Mouse (Mus musculus): ENCODE results near the gene Vmn1r20.
A peak's percentile ranks its signal among the peaks of the same experiment; 100 is the strongest.
"Not testable (repeated sequence)": the region's sequence is repeated elsewhere in the genome, so short reads cannot be mapped to it uniquely, and the experiment has no call there.

The Vmn1r20 gene

DNA sequence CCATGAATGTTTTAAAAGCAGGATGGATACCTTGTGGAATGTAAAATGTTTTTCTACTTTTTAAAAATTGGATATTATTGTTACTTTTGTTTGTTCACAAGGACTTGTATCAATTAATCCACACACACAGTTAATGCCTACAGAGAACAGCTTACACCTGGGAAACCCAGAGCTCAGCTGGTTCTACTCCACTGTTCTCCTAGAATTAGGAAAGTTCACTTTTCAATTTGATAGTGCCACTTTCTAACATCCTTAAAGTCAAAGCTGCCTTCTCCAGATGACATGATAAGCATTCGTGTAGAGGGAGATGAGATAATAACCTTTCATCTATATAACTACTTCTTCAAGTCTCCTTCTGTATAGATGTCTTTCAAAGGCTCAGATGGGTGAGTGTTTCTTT, at the start of gene Vmn1r20:
Gene Vmn1r20 (plus strand): TSS at position 301 of the 400 bp plus-strand sequence.
- DNase-seq (ENCODE audit: low read depth, low spot score): no peak

GRCm38 (mm10) chr6:57395683-57396082, 33.0 kb upstream of the Vmn1r20 start, which contains the start of gene Vmn1r18:
Gene Vmn1r18, minus strand, starts transcription at chr6:57395783.
- DNase-seq (ENCODE audit: low read depth, low spot score): no peak

DNA sequence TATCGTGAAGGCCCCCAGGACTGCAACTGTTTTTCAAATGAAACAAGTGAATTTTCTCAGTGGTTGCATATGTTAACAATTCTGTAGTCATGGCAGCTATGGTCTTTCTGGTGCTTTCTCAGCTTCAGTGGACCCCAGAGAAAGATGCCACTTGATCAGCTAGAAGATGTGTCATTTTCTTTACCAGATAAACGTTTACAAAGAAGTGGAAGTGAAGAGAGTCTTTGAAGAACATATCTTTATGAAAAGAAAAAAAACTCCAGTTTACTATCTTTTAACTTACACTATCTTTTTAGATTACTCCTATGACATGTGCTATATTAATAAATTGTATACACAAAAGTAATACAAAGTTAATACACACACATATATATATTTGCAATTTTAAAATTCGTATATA, 25.2 kb upstream of the Vmn1r20 start, which contains the start of gene Vmn1r19:
Gene Vmn1r19 (plus strand): TSS at position 301 of the 400 bp plus-strand sequence.
- DNase-seq (ENCODE audit: low read depth, low spot score): not testable (repeated sequence)

DNA sequence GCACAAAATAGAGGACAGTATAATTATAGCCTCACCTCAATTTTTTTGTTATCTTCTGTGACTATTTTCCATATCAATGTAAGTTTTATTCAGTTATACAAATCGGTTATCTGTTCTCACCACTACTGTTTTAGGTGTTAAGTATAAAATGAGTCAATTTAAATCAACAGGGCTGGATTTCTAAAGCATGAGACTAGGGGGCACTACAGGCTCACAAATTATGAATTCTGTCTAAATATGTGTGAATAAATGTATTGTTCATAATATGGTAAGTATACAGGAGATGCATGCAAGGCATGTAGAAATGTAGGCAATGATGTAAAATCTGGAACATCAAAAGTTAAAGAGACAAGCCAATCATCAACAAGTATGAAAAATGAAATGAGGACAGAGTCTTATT, 2.5 kb downstream of the Vmn1r20 start:
- peak; percentile 1 for DNase-seq (ENCODE audit: low read depth, low spot score)

GRCm38 (mm10) chr6:57468161-57468560, 39.4 kb downstream of the Vmn1r20 start:
- not testable (repeated sequence) for DNase-seq (ENCODE audit: low read depth, low spot score)
